Mouse (Mus musculus) limb, embryonic 10.5 days (tissue): ENCODE measurements around the gene Cntn4. TPM values are rescaled to one million over a fixed set of nuclear protein-coding genes. Genes with fewer than 3 reads are reported as not detected.

ENCODE experiments used
- DNase-seq: peaks from one replicate; pipeline ENCODE4 v3.0.0-alpha.2; 2017; ENCODE audit warnings: low spot score
- H3K27ac ChIP-seq: fragments of 300-500 bp; sonication (generic); 2 replicates; pipeline ENCODE4 v1.5.1; 2016; ENCODE audit warnings: mild to moderate bottlenecking
- H3K27me3 ChIP-seq: fragments of 300-500 bp; sonication (generic); 2 replicates; pipeline ENCODE4 v1.6.1; 2016; ENCODE audit warnings: low read depth, mild to moderate bottlenecking; ENCODE audit not compliant: poor library complexity, severe bottlenecking
- H3K36me3 ChIP-seq: fragments of 300-500 bp; sonication (generic); 2 replicates; pipeline ENCODE4 v1.6.1; 2016; ENCODE audit warnings: mild to moderate bottlenecking, moderate library complexity
- H3K4me1 ChIP-seq: fragments of 300-500 bp; sonication (generic); 2 replicates; pipeline ENCODE4 v1.6.1; 2016
- H3K4me3 ChIP-seq: fragments of 300-500 bp; sonication (generic); 2 replicates; pipeline ENCODE4 v1.5.1; 2016; ENCODE audit warnings: mild to moderate bottlenecking, moderate library complexity
- H3K9me3 ChIP-seq: fragments of 300-500 bp; sonication (generic); replicated peaks from 2 replicates; pipeline ENCODE4 v1.6.1; 2016; ENCODE audit warnings: mild to moderate bottlenecking
- WGBS: fragments of 180-500 bp; shearing (Covaris S2); methylation state at CpG from one replicate; pipeline ENCODE4 v1.1.7; 2016; 5-methylcytosine and 5-hydroxymethylcytosine counted together
- polyA plus RNA-seq: library from polyadenylated mRNA; unstranded; fragments of >200 nt; fragmentation: Nextera tagmentation; extraction: Ambion mirVana; gene quantifications from 2 replicates; pipeline ENCODE4 v1.2.1, GENCODE M21; 2016

Cntn4 gene
- polyA plus RNA-seq, 1 experiment from 2014 or later: 0.81 TPM

- WGBS: 83% methylated on average over 6 of the region's 6 CpGs
- Histone ChIP-seq H3K27ac (no peak overlapping the region), H3K36me3 (no peaks in the 10 kb centered on the region), H3K4me1 (no peaks in the 10 kb centered on the region), H3K9me3 (no peaks in the 10 kb centered on the region), H3K4me3 (no peak overlapping the region), H3K27me3 (no peaks in the 10 kb centered on the region)
- DNase-seq: no peak
Measured at GRCm38 (mm10) chr6:106561649-106562048, 884.2 kb downstream of the Cntn4 start.

GRCm38 (mm10) chr6:106565316-106565715 lies 887.9 kb downstream of the Cntn4 start:
- no peak overlapping the region for H3K4me3 ChIP-seq
- H3K9me3 ChIP-seq: no peaks in the 10 kb centered on the region
- DNase-seq: no peak
- H3K4me1 ChIP-seq: no peaks in the 10 kb centered on the region
- 89% methylated on average over 7 of the region's 7 CpGs for WGBS
- no peak overlapping the region for H3K27ac ChIP-seq
- H3K36me3 ChIP-seq: no peaks in the 10 kb centered on the region
- H3K27me3 ChIP-seq: no peaks in the 10 kb centered on the region

GRCm38 (mm10) chr6:106565769-106566459 lies 888.5 kb downstream of the Cntn4 start:
- H3K4me1 ChIP-seq: no peaks in the 10 kb centered on the region
- no peak for DNase-seq
- no peaks in the 10 kb centered on the region for H3K27me3 ChIP-seq
- H3K27ac ChIP-seq: no peak overlapping the region
- no peak overlapping the region for H3K4me3 ChIP-seq
- 92% methylated on average over 3 of the region's 3 CpGs for WGBS
- no peaks in the 10 kb centered on the region for H3K36me3 ChIP-seq
- no peaks in the 10 kb centered on the region for H3K9me3 ChIP-seq

GRCm38 (mm10) chr6:106566929-106567621 lies 889.6 kb downstream of the Cntn4 start:
- no peaks in the 10 kb centered on the region for H3K36me3 ChIP-seq
- no peak overlapping the region for H3K4me3 ChIP-seq
- WGBS: 84% methylated on average over 11 of the region's 11 CpGs
- no peak for DNase-seq
- no peak overlapping the region for H3K27ac ChIP-seq
- no peaks in the 10 kb centered on the region for H3K4me1 ChIP-seq
- H3K9me3 ChIP-seq: no peaks in the 10 kb centered on the region
- no peaks in the 10 kb centered on the region for H3K27me3 ChIP-seq

- Histone ChIP-seq H3K27ac (no peak overlapping the region), H3K36me3 (no peaks in the 10 kb centered on the region), H3K9me3 (no peaks in the 10 kb centered on the region), H3K27me3 (no peaks in the 10 kb centered on the region), H3K4me3 (no peak overlapping the region), H3K4me1 (no peaks in the 10 kb centered on the region)
- WGBS: 85% methylated on average over 5 of the region's 5 CpGs
- no peak for DNase-seq
Measured at GRCm38 (mm10) chr6:106580124-106580523, 902.7 kb downstream of the Cntn4 start.

GRCm38 (mm10) chr6:106593756-106594155 lies 916.3 kb downstream of the Cntn4 start:
- H3K4me3 ChIP-seq: 0 out of 2 replicates have a peak overlapping the region, but pooled peaks have one; percentile 1

GRCm38 (mm10) chr6:106617081-106617480 lies 939.6 kb downstream of the Cntn4 start:
- H3K27ac ChIP-seq: no peak overlapping the region
- H3K4me1 ChIP-seq: no peaks in the 10 kb centered on the region
- H3K36me3 ChIP-seq: no peaks in the 10 kb centered on the region
- no peak overlapping the region for H3K4me3 ChIP-seq
- 95% methylated on average over 3 of the region's 3 CpGs for WGBS
- no peaks in the 10 kb centered on the region for H3K9me3 ChIP-seq
- H3K27me3 ChIP-seq: no peaks in the 10 kb centered on the region
- no peak for DNase-seq

More at GRCm38 (mm10) chr6:106593756-106594155, 916.3 kb downstream of the Cntn4 start:
- 28% methylated on average over 9 of the region's 9 CpGs for WGBS
- Histone ChIP-seq H3K4me1 (peaks cover 9% of the 10 kb centered on the region; the same call in 1 of the 2 replicates), H3K9me3 (no peaks in the 10 kb centered on the region), H3K36me3 (no peaks in the 10 kb centered on the region), H3K27me3 (no peaks in the 10 kb centered on the region), H3K27ac (no peak overlapping the region; the same call in 1 of the 2 replicates)
- DNase-seq: peak; percentile 31

GRCm38 (mm10) chr6:106621188-106621749 lies 943.8 kb downstream of the Cntn4 start:
- Histone ChIP-seq H3K4me3 (no peak overlapping the region), H3K36me3 (no peaks in the 10 kb centered on the region), H3K9me3 (no peaks in the 10 kb centered on the region), H3K27ac (no peak overlapping the region), H3K4me1 (no peaks in the 10 kb centered on the region), H3K27me3 (no peaks in the 10 kb centered on the region)
- 84% methylated on average over 5 of the region's 5 CpGs for WGBS
- no peak for DNase-seq

- Histone ChIP-seq H3K4me3 (no peak overlapping the region), H3K27me3 (no peaks in the 10 kb centered on the region), H3K4me1 (no peaks in the 10 kb centered on the region), H3K36me3 (no peaks in the 10 kb centered on the region), H3K27ac (no peak overlapping the region), H3K9me3 (no peaks in the 10 kb centered on the region)
- no peak for DNase-seq
- WGBS: 90% methylated on average over 3 of the region's 3 CpGs
Measured at GRCm38 (mm10) chr6:106643026-106643425, 965.6 kb downstream of the Cntn4 start.

GRCm38 (mm10) chr6:106645496-106646211 lies 968.2 kb downstream of the Cntn4 start:
- WGBS: 51% methylated on average over 5 of the region's 5 CpGs
- Histone ChIP-seq H3K27ac (no peak overlapping the region), H3K4me1 (no peaks in the 10 kb centered on the region), H3K27me3 (no peaks in the 10 kb centered on the region), H3K4me3 (no peak overlapping the region), H3K36me3 (no peaks in the 10 kb centered on the region), H3K9me3 (no peaks in the 10 kb centered on the region)
- peak; percentile 35 for DNase-seq

- Histone ChIP-seq H3K4me1 (no peaks in the 10 kb centered on the region), H3K27ac (no peak overlapping the region), H3K27me3 (no peaks in the 10 kb centered on the region), H3K4me3 (no peak overlapping the region), H3K9me3 (no peaks in the 10 kb centered on the region), H3K36me3 (no peaks in the 10 kb centered on the region)
- DNase-seq: no peak
- WGBS: 16% methylated on average over 4 of the region's 4 CpGs
Measured at GRCm38 (mm10) chr6:106646945-106647344, 969.5 kb downstream of the Cntn4 start.

- Histone ChIP-seq H3K4me3 (no peak overlapping the region), H3K27me3 (no peaks in the 10 kb centered on the region), H3K36me3 (no peaks in the 10 kb centered on the region), H3K4me1 (no peaks in the 10 kb centered on the region), H3K27ac (no peak overlapping the region), H3K9me3 (no peaks in the 10 kb centered on the region)
- peak; percentile 56 for DNase-seq
- WGBS: 36% methylated on average over 6 of the region's 6 CpGs
Measured at GRCm38 (mm10) chr6:106663780-106664651, 986.6 kb downstream of the Cntn4 start.
